Mouse (Mus musculus) mesoderm, embryonic 11.5 days (tissue): ENCODE measurements at regions not wholly inside any gene's neighbourhood (a gene's known extent, or its start where the extent isn't known, plus 50 kb on each side); places are given as distances from the start of the nearest gene placed in this dataset.

Experiments used
- DNase-seq: peaks from one replicate; pipeline ENCODE4 v3.0.0-alpha.2; 2012; ENCODE audit warnings: low read depth, low spot score

DNA sequence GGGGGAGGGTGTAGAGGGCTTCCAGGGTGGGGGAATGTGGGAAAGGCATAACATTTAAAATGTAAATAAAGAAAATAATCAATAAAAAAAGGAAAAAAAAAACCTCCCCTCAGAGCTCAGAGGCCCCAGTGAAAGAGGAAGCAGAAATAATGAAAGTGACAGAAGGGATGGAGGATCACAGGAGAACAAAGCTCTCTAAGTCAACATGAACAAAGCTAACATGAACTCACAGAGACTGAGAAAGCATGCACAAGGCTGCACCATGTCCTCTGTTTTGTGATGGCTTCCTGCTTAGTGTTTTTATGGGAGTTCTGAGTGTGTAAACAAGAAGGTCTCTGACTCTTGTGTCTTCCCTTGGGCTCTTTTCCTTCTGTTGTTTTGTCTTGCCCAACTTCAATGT lies 136.6 kb upstream of the Veph1 start:
- no peak for DNase-seq

DNA sequence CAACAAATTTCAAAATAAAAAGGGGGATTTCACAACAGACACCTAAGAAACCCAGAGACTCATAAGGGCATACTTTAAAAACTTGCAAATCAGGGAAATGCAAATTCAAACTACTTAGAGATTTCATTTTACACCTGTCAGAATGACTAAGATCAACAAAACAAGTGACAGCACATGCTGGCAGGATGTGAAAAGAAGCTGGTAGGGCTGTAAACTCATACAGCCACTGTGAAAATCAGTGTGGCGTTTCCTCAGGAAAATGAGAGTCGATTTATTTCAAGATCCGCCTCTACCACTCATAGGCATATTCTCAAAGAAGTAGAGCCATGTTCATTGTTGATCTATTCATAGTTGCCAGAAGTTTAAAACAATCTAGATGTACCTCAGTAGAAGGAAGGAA lies 133.6 kb upstream of the Veph1 start:
- no peak for DNase-seq

- peak; percentile 16 for DNase-seq
Measured at GRCm38 (mm10) chr3:66422445-66423037, 125.9 kb upstream of the Veph1 start.

DNA sequence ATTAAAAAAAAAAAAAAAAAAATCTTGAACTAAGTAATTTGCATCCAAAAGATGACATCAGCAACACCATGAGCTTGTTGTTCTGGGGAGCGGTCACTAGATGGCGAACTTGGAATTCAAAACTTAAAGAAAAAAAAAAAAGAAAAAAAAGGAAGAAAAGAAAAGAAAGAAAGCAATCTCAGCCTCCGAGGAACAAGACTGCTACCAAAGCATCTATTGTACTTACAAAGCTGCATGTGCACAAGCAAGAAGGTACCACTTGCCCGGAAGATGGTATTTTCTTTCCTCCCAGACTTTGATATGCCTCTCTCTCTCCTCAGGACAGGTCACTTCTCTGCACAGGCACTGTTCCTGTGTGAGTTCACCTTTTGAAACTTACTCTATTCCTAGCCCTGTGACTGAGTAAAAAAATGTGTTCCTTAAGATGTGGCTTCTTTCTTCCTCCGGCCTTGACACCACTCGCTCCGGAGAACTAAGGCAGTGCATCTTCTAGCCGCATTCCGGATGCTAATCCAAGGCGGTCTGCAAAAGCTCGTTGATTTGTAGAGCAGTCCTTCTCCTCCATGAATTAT lies 114.2 kb upstream of the Veph1 start:
- peak; percentile 58 for DNase-seq

DNA sequence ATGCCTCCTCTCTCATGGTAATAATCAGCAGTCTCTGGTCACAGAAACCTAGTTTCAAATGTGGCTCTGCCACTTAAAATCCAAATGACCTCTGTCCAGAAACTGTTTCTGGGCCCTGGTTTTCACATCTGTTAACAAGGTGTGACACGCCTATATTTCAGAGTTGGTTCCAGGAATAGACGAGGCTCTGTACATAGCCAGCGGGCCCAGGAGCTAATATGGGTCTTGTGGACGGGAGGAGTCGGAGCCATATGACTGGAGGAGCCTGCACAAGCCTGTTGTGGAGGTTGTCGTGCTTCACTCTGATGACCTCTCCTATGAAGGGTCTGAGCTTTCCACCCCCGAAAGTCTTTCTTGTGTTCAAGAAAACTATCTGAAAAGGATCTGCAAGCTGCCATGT lies 112.2 kb upstream of the Veph1 start:
- no peak for DNase-seq

GRCm38 (mm10) chr3:66405645-66406044 lies 109.0 kb upstream of the Veph1 start:
- no peak for DNase-seq

- no peak for DNase-seq
Measured at GRCm38 (mm10) chr3:66403707-66404106, 107.1 kb upstream of the Veph1 start.

GRCm38 (mm10) chr3:66400791-66401568 lies 104.3 kb upstream of the Veph1 start:
- peak; percentile 40 for DNase-seq

GRCm38 (mm10) chr3:66398214-66399150 lies 101.8 kb upstream of the Veph1 start:
- DNase-seq, result no peak

- DNase-seq, result no peak
Measured at GRCm38 (mm10) chr3:66375088-66375910, 78.7 kb upstream of the Veph1 start.

DNA sequence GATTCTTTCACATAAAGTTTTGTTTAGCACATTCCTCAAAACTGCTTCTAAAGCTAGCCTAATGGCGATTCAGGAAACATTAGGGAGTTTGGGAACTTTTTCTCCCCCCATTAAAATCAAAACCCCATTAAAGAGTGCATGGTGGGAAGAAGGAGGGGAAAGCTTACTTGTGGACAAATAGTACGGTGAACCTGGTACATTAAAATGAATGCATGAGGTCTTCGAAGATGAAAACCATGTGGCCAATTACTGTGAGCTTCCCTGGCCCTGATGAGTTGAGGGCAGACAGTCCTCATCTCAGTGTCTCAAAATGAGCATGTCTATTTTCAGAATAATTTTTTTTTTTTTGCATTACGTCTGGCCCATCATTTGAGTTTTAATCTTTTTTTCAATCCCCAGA lies 78.0 kb upstream of the Veph1 start:
- no peak for DNase-seq

GRCm38 (mm10) chr3:66373807-66374575 lies 77.4 kb upstream of the Veph1 start:
- DNase-seq, result no peak
